Mouse (Mus musculus): ENCODE results near the gene Cmpk1. TPM values are rescaled to one million over a fixed set of nuclear protein-coding genes. Genes with fewer than 3 reads are reported as not detected.

Cmpk1 gene
- polyA plus RNA-seq, 1 experiment from 2014 or later: 160 TPM

- H3K36me3 ChIP-seq (ENCODE audit: control insufficient read depth, insufficient read depth): no peaks in the 10 kb centered on the region
- no peaks in the 10 kb centered on the region for H3K4me1 ChIP-seq (replicated peaks; ENCODE audit: control insufficient read depth, insufficient read depth, low read length)
- H3K9ac ChIP-seq (replicated peaks; ENCODE audit: low read depth, low read length): no peak overlapping the region
- H3K4me2 ChIP-seq (ENCODE audit: low read length): no peak overlapping the region
- H3K27me3 ChIP-seq (replicated peaks; ENCODE audit: control insufficient read depth, insufficient read depth, low read length): peaks cover 8% of the 10 kb centered on the region; the same call in 1 of the 2 replicates
- no peak overlapping the region for H3K4me3 ChIP-seq (replicated peaks; ENCODE audit: low read length)
- no peaks in the 10 kb centered on the region for H3K9me3 ChIP-seq (ENCODE audit: control insufficient read depth, low read length)
- ATAC-seq: peak; percentile 23
- H3K27ac ChIP-seq (ENCODE audit: low read length): no peak overlapping the region
- 85% methylated on average over 3 of the region's 3 CpGs for WGBS
These were observed 33.9 kb downstream of the Cmpk1 start for GRCm38 (mm10) chr4:114953172-114953571.

- Histone ChIP-seq H3K4me3 (replicated peaks; ENCODE audit: low read length) (no peak overlapping the region), H3K27ac (ENCODE audit: low read length) (no peak overlapping the region), H3K9me3 (ENCODE audit: control insufficient read depth, low read length) (no peaks in the 10 kb centered on the region), H3K4me2 (ENCODE audit: low read length) (no peak overlapping the region), H3K27me3 (replicated peaks; ENCODE audit: control insufficient read depth, insufficient read depth, low read length) (peaks cover 29% of the 10 kb centered on the region), H3K36me3 (ENCODE audit: control insufficient read depth, insufficient read depth) (no peaks in the 10 kb centered on the region), H3K9ac (replicated peaks; ENCODE audit: low read depth, low read length) (no peak overlapping the region), H3K4me1 (replicated peaks; ENCODE audit: control insufficient read depth, insufficient read depth, low read length) (no peaks in the 10 kb centered on the region; the same call in 1 of the 2 replicates)
- no peak for ATAC-seq
- WGBS: 71% methylated on average over 7 of the region's 7 CpGs
These were observed 39.1 kb downstream of the Cmpk1 start for GRCm38 (mm10) chr4:114947852-114948481.

GRCm38 (mm10) chr4:114947395-114947794 is 39.6 kb downstream of the Cmpk1 start:
- 35% methylated on average over 6 of the region's 6 CpGs for WGBS

DNA sequence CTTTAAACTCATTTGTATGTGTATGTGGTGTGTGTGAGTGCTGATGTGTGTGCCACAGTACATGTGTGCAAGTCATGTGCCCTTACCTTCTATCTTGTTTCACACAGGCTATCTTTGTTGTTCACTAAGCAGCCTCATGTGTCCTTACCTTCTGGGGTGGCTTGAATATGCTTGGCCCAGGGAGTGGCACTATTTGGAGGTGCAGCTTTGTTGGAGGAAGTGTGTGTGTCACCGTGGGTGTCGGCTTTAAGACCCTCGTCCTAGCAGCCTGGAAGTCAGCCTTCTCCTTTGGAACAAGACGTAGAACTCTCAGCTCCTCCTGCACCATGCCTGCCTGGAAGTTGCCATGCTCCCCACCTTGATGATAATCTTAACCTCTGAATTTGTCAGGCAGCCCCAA is 40.6 kb downstream of the Cmpk1 start:
- ATAC-seq: no peak
- no peak overlapping the region for H3K9ac ChIP-seq (replicated peaks; ENCODE audit: low read depth, low read length)
- H3K4me3 ChIP-seq (replicated peaks; ENCODE audit: low read length): no peak overlapping the region
- H3K4me2 ChIP-seq (ENCODE audit: low read length): no peak overlapping the region
- WGBS: 90% methylated on average over 4 of the region's 4 CpGs
- no peaks in the 10 kb centered on the region for H3K9me3 ChIP-seq (ENCODE audit: control insufficient read depth, low read length)
- H3K4me1 ChIP-seq (replicated peaks; ENCODE audit: control insufficient read depth, insufficient read depth, low read length): no peaks in the 10 kb centered on the region; the same call in 1 of the 2 replicates
- peaks cover 29% of the 10 kb centered on the region for H3K27me3 ChIP-seq (replicated peaks; ENCODE audit: control insufficient read depth, insufficient read depth, low read length)
- no peak overlapping the region for H3K27ac ChIP-seq (ENCODE audit: low read length)
- H3K36me3 ChIP-seq (ENCODE audit: control insufficient read depth, insufficient read depth): no peaks in the 10 kb centered on the region

More at GRCm38 (mm10) chr4:114947395-114947794, 39.6 kb downstream of the Cmpk1 start:
- Histone ChIP-seq H3K27ac (ENCODE audit: low read length) (no peak overlapping the region), H3K9ac (replicated peaks; ENCODE audit: low read depth, low read length) (no peak overlapping the region), H3K36me3 (ENCODE audit: control insufficient read depth, insufficient read depth) (no peaks in the 10 kb centered on the region), H3K27me3 (replicated peaks; ENCODE audit: control insufficient read depth, insufficient read depth, low read length) (peaks cover 29% of the 10 kb centered on the region), H3K4me1 (replicated peaks; ENCODE audit: control insufficient read depth, insufficient read depth, low read length) (no peaks in the 10 kb centered on the region; the same call in 1 of the 2 replicates), H3K9me3 (ENCODE audit: control insufficient read depth, low read length) (no peaks in the 10 kb centered on the region), H3K4me3 (replicated peaks; ENCODE audit: low read length) (no peak overlapping the region), H3K4me2 (ENCODE audit: low read length) (no peak overlapping the region)
- ATAC-seq: peak; percentile 89

- ATAC-seq: no peak
- Histone ChIP-seq H3K4me3 (replicated peaks; ENCODE audit: low read length) (no peak overlapping the region), H3K9me3 (ENCODE audit: control insufficient read depth, low read length) (no peaks in the 10 kb centered on the region), H3K4me1 (replicated peaks; ENCODE audit: control insufficient read depth, insufficient read depth, low read length) (no peaks in the 10 kb centered on the region; the same call in 1 of the 2 replicates), H3K9ac (replicated peaks; ENCODE audit: low read depth, low read length) (no peak overlapping the region), H3K27me3 (replicated peaks; ENCODE audit: control insufficient read depth, insufficient read depth, low read length) (peaks cover 27% of the 10 kb centered on the region), H3K36me3 (ENCODE audit: control insufficient read depth, insufficient read depth) (no peaks in the 10 kb centered on the region), H3K4me2 (ENCODE audit: low read length) (no peak overlapping the region), H3K27ac (ENCODE audit: low read length) (no peak overlapping the region)
- 12% methylated on average over 5 of the region's 5 CpGs for WGBS
These were observed 42.0 kb downstream of the Cmpk1 start for GRCm38 (mm10) chr4:114945021-114945420.

GRCm38 (mm10) chr4:114942583-114942982 is 44.5 kb downstream of the Cmpk1 start:
- H3K4me1 ChIP-seq (replicated peaks; ENCODE audit: control insufficient read depth, insufficient read depth, low read length): no peaks in the 10 kb centered on the region; the same call in 1 of the 2 replicates
- ATAC-seq: no peak
- no peak overlapping the region for H3K9ac ChIP-seq (replicated peaks; ENCODE audit: low read depth, low read length)
- H3K36me3 ChIP-seq (ENCODE audit: control insufficient read depth, insufficient read depth): no peaks in the 10 kb centered on the region
- no peak overlapping the region for H3K4me3 ChIP-seq (replicated peaks; ENCODE audit: low read length)
- no peak overlapping the region for H3K27ac ChIP-seq (ENCODE audit: low read length)
- H3K9me3 ChIP-seq (ENCODE audit: control insufficient read depth, low read length): no peaks in the 10 kb centered on the region
- H3K27me3 ChIP-seq (replicated peaks; ENCODE audit: control insufficient read depth, insufficient read depth, low read length): peaks cover 25% of the 10 kb centered on the region
- no peak overlapping the region for H3K4me2 ChIP-seq (ENCODE audit: low read length)
- WGBS: 18% methylated on average over 8 of the region's 8 CpGs

DNA sequence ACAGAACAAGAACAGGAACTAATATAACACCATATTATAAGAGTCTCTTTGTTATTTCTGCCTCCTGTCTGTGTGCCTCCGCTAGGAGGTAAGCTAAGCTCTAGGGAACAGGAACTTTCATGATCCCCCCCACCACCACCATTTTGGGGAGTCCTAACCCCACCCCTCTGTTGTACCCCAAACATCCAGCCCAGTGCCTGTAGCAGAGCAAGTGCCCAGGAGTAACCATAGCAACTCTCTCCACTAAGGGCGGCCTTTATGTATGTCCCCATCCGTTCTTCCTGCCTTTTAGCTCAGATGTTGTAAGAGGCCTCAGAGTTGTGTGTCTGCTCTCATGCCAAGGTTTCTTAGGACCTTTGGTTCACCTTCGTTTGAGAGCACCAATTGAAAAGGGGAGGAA is 44.9 kb downstream of the Cmpk1 start:
- ATAC-seq: peak; percentile 32; the same call in 1 of the 2 replicates
- Histone ChIP-seq H3K4me1 (replicated peaks; ENCODE audit: control insufficient read depth, insufficient read depth, low read length) (no peaks in the 10 kb centered on the region; the same call in 1 of the 2 replicates), H3K9ac (replicated peaks; ENCODE audit: low read depth, low read length) (no peak overlapping the region), H3K27me3 (replicated peaks; ENCODE audit: control insufficient read depth, insufficient read depth, low read length) (peaks cover 25% of the 10 kb centered on the region), H3K4me2 (ENCODE audit: low read length) (no peak overlapping the region), H3K9me3 (ENCODE audit: control insufficient read depth, low read length) (no peaks in the 10 kb centered on the region), H3K4me3 (replicated peaks; ENCODE audit: low read length) (no peak overlapping the region), H3K27ac (ENCODE audit: low read length) (no peak overlapping the region), H3K36me3 (ENCODE audit: control insufficient read depth, insufficient read depth) (no peaks in the 10 kb centered on the region)
- 35% methylated on average over 4 of the region's 4 CpGs for WGBS

DNA sequence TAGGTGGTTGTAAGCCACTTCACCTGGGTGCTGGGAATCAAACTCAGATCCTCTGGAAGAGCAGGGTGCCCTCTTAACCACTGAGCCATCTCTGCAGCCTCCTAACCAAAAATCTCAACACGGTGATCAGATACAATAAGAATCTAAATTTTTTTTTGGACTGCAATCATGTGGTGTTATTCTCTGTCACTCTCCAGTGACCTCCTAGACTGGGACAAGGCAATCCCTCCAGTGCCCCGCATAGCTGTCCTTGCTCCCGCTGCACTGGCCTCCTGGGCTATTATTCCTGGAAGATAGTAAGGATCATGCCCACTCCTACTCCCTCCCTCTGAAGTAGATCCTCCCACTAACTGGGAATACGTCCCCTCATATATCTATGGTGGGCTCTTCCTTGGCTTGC is 45.7 kb downstream of the Cmpk1 start:
- WGBS: 74% methylated on average over 4 of the region's 4 CpGs
- no peaks in the 10 kb centered on the region for H3K36me3 ChIP-seq (ENCODE audit: control insufficient read depth, insufficient read depth)
- no peaks in the 10 kb centered on the region for H3K9me3 ChIP-seq (ENCODE audit: control insufficient read depth, low read length)
- no peaks in the 10 kb centered on the region; the same call in 1 of the 2 replicates for H3K4me1 ChIP-seq (replicated peaks; ENCODE audit: control insufficient read depth, insufficient read depth, low read length)
- no peak overlapping the region for H3K9ac ChIP-seq (replicated peaks; ENCODE audit: low read depth, low read length)
- H3K4me2 ChIP-seq (ENCODE audit: low read length): no peak overlapping the region
- no peak for ATAC-seq
- H3K27me3 ChIP-seq (replicated peaks; ENCODE audit: control insufficient read depth, insufficient read depth, low read length): peaks cover 18% of the 10 kb centered on the region
- no peak overlapping the region for H3K27ac ChIP-seq (ENCODE audit: low read length)
- no peak overlapping the region for H3K4me3 ChIP-seq (replicated peaks; ENCODE audit: low read length)

GRCm38 (mm10) chr4:114938248-114938647 is 48.8 kb downstream of the Cmpk1 start:
- H3K27me3 ChIP-seq (replicated peaks; ENCODE audit: control insufficient read depth, insufficient read depth, low read length): peaks cover 6% of the 10 kb centered on the region
- no peak for ATAC-seq
- H3K27ac ChIP-seq (ENCODE audit: low read length): no peak overlapping the region
- H3K4me2 ChIP-seq (ENCODE audit: low read length): no peak overlapping the region
- no peaks in the 10 kb centered on the region for H3K9me3 ChIP-seq (ENCODE audit: control insufficient read depth, low read length)
- H3K9ac ChIP-seq (replicated peaks; ENCODE audit: low read depth, low read length): no peak overlapping the region
- H3K36me3 ChIP-seq (ENCODE audit: control insufficient read depth, insufficient read depth): no peaks in the 10 kb centered on the region
- H3K4me1 ChIP-seq (replicated peaks; ENCODE audit: control insufficient read depth, insufficient read depth, low read length): no peaks in the 10 kb centered on the region
- H3K4me3 ChIP-seq (replicated peaks; ENCODE audit: low read length): no peak overlapping the region
- WGBS: 77% methylated on average over 3 of the region's 3 CpGs

Measured in forebrain, embryonic 16.5 days (tissue).